Mouse (Mus musculus): ENCODE measurements around the gene Elmsan1.

Elmsan1 gene

DNA sequence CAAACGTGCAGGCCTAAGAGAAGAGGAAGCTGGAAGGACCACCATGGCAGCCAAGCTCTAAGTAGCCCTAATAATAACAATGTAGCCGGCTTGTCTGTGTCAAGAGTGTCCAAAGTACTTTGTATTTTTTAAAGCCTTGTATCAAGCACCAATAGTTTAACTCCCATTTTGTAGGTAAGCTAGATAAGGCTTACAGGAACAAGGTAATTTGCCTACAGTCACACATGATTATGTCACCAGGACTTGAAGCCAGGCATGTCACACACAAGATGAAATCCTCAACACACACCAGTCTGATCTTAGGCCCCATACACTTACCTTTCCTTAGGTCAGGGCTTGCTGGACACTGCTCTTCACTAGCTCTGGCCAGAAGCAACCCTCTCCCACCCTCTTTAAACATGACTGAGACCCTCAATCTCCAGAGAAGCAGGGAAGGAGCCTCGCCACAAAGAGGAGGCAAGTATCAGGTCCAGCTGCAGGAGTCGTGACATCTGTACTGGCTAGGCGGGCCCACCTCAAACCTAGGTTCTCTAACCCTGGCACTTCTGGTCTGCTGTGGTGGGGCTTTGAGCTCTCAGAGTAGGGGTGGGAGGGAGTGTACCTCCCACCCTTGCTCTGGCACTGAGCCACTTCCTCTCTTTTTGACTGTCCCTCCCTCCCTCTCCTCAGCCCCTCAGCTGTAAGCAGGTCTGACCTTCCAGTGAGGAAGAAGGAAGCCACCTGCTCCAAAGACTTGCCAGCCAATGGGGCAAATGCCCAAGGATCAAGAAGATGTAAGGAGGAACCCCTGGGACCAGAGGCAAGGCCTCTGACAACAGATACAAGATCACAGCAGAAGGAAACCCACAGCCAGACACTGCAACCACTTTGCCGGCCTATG lies 41.6 kb downstream of the Elmsan1 start:
- in situ Hi-C loops (cut with MboI, MseI): no loop called here

GRCm38 (mm10) chr12:84176126-84176769 lies 42.4 kb downstream of the Elmsan1 start:
- in situ Hi-C loops (cut with MboI, MseI): no loop called here

DNA sequence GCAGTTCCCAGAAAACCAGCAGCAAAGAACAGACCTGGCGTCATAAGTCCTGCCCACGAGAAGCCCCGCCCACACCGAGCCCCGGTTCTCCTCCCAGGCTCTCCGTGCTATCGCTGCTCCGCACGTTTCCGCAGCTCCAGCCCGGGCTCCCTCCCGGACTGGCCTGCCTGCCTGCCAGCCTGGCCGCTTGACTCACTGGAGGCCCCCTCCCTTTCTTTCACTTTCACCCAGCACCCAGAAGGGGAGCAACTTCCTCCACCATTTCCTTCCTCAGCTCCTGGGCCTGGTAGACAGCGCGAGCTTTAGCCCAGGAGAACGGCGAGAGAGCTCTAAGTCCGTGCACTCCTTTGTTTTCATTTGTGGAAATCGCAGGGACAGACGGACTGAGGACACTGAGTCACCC lies 43.0 kb downstream of the Elmsan1 start:
- in situ Hi-C loops (cut with MboI, MseI): no loop called here

DNA sequence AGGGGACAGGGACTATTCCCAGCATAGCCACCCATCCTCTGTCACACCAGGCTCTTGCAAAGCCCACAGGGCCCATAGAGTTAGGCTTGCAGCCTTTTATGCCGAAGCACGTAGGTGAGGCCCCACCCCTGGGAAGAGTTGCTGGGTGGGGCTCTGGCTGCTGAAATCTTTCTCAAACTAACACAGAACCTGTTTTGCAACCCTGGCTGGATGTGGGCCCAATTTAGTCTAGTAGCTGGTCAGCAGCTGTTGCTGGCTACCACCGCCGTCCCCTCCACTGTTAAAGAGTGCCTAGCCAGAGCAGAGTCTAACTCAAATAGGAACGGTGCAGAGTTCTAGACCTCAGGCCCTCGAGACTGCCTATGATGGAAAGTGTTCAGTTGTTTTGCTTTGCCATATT lies 43.8 kb downstream of the Elmsan1 start:
- in situ Hi-C loops (cut with MboI, MseI): loop anchor here (5.0 kb wide), 1 partner anchor 47 kb away; no protein-coding TSS in a partner anchor

GRCm38 (mm10) chr12:84174190-84174811 lies 44.4 kb downstream of the Elmsan1 start:
- in situ Hi-C loops (cut with MboI, MseI): loop anchor here (5.0 kb wide), 1 partner anchor 48 kb away; no protein-coding TSS in a partner anchor

- in situ Hi-C loops (cut with MboI, MseI): loop anchor here (5.0 kb wide), 1 partner anchor 49 kb away; no protein-coding TSS in a partner anchor
Observed at GRCm38 (mm10) chr12:84173309-84173915, 45.3 kb downstream of the Elmsan1 start.

- in situ Hi-C loops (cut with MboI, MseI): loop anchor here (5.0 kb wide), 1 partner anchor 49 kb away; no protein-coding TSS in a partner anchor
Observed at GRCm38 (mm10) chr12:84172862-84173261, 45.8 kb downstream of the Elmsan1 start.

- in situ Hi-C loops (cut with MboI, MseI): loop anchor here (5.0 kb wide), 1 partner anchor 50 kb away; no protein-coding TSS in a partner anchor
Observed at GRCm38 (mm10) chr12:84172216-84172615, 46.5 kb downstream of the Elmsan1 start.

DNA sequence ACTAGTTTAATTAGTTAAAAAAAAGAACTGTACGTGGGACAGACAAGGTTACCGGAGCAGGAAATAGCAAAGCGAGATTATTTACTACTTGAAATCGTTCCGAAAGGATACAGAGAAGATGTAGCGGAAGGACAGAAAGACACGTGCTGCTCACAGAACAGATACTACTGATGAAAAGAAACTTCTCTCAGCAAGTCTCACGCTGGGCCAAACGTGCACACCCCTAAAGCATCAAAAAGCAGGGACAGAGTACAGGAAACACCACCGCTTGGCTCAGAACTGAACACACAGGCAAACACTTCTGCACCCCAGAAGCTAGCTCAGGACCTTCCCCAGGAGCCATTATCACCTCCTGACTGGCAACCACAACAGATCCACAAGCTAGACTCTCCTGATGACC lies 48.1 kb downstream of the Elmsan1 start:
- in situ Hi-C loops (cut with MboI, MseI): loop anchor here (5.0 kb wide), 1 partner anchor 52 kb away; no protein-coding TSS in a partner anchor

- in situ Hi-C loops (cut with MboI, MseI): no loop called here
Observed at GRCm38 (mm10) chr12:84165631-84166373, 52.9 kb downstream of the Elmsan1 start.

DNA sequence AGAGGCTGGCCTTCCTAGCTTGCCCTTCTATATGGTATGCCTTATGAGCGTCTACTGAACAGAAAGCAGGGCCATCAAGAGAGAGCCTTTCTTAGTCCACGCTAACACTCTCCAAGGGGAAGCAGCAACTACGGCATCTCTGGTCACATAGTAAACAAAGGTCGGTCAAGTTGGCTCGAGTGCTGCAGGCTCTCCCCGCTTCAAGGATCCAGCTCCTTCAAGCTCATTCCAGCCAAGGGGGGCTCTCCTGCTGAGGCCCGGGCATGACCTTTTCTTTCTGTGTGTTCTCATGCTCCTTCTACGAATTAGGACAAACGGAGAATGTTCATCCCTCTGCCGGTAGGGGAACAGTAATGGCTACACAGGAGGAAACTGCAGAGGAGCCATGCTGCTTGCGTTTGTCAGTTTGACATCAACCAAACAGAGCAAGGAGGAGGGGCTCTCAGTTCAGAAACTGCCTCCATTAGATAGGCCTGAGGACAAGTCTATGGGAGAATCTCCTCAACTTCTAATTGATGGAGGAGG lies 55.0 kb downstream of the Elmsan1 start:
- in situ Hi-C loops (cut with MboI, MseI): no loop called here

GRCm38 (mm10) chr12:84163133-84163532 lies 55.5 kb downstream of the Elmsan1 start:
- in situ Hi-C loops (cut with MboI, MseI): no loop called here

DNA sequence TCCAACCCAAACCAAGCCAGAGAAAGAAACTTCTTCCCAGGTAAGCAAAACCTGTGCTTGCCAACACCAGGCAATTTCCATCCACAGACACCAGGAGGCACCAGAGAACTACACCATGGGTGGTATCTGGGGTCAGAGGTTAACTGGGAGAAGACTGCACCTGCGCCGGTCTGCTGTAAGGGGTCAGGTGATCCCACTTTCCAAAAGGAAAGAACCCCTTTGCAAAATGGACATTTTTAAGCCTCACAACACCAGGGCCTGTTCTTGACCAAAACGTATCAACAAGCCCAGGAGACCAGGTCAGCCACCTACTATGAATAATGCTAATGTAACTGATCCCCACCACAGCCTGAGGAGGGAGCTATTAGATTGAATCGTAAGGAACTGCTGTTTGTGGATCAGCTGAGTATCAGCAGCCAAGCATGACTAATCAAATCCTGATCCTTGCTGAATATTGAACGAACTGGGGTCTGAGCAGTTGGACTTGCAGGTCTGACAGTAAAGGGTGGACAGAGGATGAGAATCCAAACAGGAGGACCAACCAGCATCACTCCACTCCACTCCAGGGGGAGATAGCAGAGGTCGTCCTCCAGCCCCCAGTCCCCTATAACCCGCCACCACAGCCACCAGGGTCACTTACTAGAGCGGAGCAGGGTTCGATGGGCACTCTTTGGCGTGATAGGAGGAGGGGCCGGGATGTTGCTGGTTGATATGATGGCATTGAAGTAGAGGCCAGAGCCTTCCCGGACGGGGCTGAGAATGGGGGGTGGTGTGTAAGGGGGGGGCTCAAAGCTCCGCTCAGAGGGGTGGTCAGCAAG lies 56.9 kb downstream of the Elmsan1 start:
- in situ Hi-C loops (cut with MboI, MseI): no loop called here

DNA sequence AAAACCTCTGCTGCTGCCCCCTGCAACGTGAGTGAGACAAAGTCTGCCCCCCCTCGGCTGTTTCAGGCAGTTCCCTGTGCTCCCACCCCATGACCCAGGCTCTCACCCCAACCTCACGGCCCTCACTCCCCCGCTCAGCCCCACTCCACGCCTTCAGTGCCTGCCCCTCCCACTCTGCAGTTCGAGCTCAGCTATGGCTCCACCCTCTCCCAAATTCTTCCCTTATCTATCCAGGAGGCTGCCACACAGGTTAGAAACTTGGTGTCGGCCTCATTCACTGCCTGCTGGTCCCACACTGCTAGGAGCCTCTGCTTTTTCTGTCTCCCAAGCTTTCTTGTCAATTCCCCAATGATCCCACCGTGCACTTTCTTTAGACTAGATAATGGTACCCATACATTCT lies 57.6 kb downstream of the Elmsan1 start:
- in situ Hi-C loops (cut with MboI, MseI): no loop called here

DNA sequence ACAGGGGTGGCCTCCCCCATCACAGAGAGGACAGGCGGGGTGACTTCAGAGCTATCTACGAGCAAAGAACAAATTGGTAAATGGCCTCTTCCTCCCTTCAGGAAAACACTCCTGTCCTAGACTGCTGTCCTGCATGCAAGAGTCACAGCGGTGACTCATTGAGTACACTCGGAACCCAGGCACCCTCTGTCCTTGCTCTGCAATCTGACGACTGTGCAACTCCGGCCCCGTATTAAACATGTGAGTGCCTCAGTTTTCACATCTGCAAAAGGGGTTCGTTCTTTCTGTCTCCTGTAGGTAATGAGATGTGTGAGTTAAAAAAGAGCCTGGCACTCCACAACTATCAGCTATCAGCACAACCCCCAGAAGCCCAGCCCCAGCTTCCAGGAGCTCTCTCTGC lies 58.2 kb downstream of the Elmsan1 start:
- in situ Hi-C loops (cut with MboI, MseI): no loop called here

GRCm38 (mm10) chr12:84158156-84158555 lies 60.5 kb downstream of the Elmsan1 start:
- in situ Hi-C loops (cut with MboI, MseI): no loop called here

DNA sequence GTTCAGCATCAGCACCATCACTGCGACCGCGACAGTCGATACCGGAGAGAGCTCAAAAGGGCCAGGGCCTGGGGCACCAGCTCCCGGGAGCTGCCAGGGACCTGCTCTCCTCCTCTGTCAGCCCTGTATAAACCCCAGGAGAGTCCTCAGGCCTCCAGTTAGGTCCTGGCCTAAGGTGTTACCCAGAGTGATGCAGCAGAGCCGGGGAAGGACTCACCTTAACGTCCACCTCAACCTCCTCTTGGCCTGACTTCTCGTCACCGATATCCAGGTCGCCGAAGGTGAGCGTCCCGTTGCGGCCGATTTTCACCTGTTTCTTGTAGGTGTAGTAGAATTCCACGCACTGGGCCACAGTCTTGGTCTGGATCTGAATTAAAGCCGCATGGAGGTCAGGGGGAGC lies 62.5 kb downstream of the Elmsan1 start:
- in situ Hi-C loops (cut with MboI, MseI): no loop called here

- in situ Hi-C loops (cut with MboI, MseI): no loop called here
Observed at GRCm38 (mm10) chr12:84155523-84155871, 63.2 kb downstream of the Elmsan1 start.

DNA sequence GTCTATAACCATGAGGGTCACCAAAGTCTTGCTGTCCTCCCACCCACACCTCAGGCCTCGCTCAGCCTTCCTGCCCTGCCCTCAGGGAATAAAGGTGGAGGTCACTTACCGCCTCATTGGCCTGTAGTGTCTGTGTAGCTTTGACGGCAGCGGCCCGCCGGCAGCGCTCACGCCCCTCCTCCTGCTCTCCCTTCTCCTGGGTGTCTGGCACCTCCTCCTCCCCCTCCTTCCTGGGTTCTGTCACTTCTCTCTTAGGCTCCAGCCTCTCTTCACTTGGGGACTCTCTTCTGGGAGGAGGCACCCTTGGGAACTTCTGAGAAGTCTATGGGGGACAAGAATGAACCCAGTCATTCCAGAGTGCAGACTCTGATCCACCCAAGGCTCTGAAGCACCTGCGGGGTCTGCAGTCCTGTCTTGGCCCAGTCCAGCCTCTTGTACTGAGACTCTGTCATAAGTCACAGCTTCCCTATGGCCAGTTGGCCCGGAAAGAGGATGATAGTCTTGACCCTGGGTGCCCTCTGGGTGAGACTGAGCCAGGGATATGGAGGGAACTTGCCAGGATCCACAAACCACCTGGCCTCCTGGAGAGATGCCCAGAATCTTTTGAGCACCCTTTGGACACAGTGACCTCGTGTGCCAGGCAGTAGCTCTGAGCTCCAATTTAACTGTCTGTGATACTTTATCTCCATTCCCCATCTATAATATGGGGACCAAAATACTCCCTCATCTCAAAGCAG lies 63.7 kb downstream of the Elmsan1 start:
- in situ Hi-C loops (cut with MboI, MseI): no loop called here
